Mouse (Mus musculus) E14TG2a.4 (cell line): ENCODE data around the gene Zfp174.
"Not testable (repeated sequence)": the region's sequence is repeated elsewhere in the genome, so short reads cannot be mapped to it uniquely, and the experiment has no call there.

Experiments used
- CTCF ChIP-seq: conservative IDR thresholded peaks from 2 replicates; pipeline ENCODE4 v1.5.1; 2014; ENCODE audit warnings: low read length
- NANOG ChIP-seq: IDR thresholded peaks from 2 replicates; pipeline ENCODE4 v1.6.1; 2014; ENCODE audit warnings: borderline replicate concordance, low read length, mixed read lengths

DNA sequence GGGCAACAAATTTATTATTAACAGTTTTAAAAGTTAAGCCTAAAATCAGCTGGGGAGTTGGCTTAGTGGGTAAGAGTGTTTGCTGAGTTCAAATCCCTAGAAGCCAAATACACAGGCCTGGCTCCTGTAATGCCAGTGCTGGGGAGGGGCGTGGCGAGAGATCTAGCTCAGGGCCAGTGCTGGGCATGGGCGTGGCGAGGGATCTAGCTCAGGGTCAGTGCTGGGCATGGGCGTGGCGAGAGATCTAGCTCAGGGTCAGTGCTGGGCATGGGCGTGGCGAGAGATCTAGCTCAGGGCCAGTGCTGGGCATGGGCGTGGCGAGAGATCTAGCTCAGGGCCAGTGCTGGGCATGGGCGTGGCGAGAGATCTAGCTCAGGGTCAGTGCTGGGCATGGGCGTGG, 4.2 kb downstream of the Zfp174 start:
- not testable (repeated sequence) for TF ChIP-seq CTCF, NANOG
